Mouse (Mus musculus): ENCODE data around the gene Fam78b. TPM values are rescaled to one million over a fixed set of nuclear protein-coding genes. Genes with fewer than 3 reads are reported as not detected.

The Fam78b gene
- 0.34 and 0.40 TPM in 2 replicates for polyA plus RNA-seq (2012)

DNA sequence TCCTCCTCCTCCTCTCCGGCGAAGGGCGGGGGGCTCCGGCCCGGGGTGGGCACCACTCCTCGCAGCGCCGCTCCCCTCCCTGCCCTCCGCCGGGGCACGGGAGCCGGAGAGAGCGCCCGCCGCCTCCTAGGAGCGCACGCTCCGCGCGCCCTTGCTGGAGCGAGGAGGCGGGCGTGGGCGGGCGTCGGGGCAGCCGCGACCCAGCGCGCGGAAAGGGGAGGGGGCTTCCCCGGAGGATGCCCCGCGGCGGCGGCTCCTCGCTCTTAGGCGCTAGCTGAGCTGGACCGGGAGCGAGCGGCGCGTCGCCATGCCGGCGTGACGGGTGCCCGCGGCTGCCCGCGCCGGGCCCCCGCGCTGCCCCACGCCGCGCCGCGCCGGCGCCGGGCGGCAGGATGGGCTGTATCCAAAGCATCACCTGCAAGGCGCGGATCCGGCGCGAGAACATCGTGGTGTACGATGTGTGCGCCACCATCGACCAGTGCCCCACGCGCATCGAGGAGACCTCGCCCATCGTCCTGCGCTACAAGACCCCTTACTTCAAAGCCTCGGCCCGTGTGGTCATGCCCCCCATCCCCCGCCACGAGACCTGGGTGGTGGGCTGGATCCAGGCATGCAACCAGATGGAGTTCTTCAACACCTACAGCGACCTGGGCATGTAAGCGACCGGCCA, at the start of gene Fam78b:
Gene Fam78b (plus strand): TSS at position 244 of the 670 bp plus-strand sequence.

Data from megakaryocyte-erythroid progenitor cell, adult 5 weeks (primary cell).